Mouse (Mus musculus): ENCODE results near the gene Shroom3.

- no peak for TF ChIP-seq CTCF (IDR thresholded peaks at IDR 0.05; ENCODE audit: control insufficient read depth, insufficient read depth, low read length)
- TF ChIP-seq POLR2A (IDR thresholded peaks at IDR 0.05; ENCODE audit: borderline replicate concordance, control insufficient read depth, low read depth, low read length) = no peak
These were observed 155.1 kb downstream of the Shroom3 start for GRCm38 (mm10) chr5:92838351-92838784.

Measured in bone marrow, adult 2 months (tissue).